Mouse (Mus musculus) neural tube, embryonic 14.5 days (tissue): ENCODE results near the gene Zfp64. TPM values are rescaled to one million over a fixed set of nuclear protein-coding genes. Genes with fewer than 3 reads are reported as not detected.
A peak's percentile ranks its signal among the peaks of the same experiment; 100 is the strongest.

Experiments used
- ATAC-seq: fragments of 200-750 bp; cut with Nextera tagmentation; 2 replicates; pipeline ENCODE4 v1.8.0; 2017; ENCODE audit warnings: low read depth, mild to moderate bottlenecking, moderate TSS enrichment, moderate library complexity
- H3K27ac ChIP-seq: fragments of 300-500 bp; sonication (generic); 2 replicates; pipeline ENCODE4 v1.5.1; 2014; ENCODE audit warnings: low read depth, mild to moderate bottlenecking, control low read depth, low read length, moderate library complexity, mixed read lengths
- H3K27me3 ChIP-seq: fragments of 300-500 bp; sonication (generic); 2 replicates; pipeline ENCODE4 v1.6.1; 2014; ENCODE audit warnings: low read length; ENCODE audit not compliant: control insufficient read depth, insufficient read depth
- H3K36me3 ChIP-seq: fragments of 300-500 bp; sonication (generic); 2 replicates; pipeline ENCODE4 v1.6.1; 2014; ENCODE audit warnings: low read length, mixed read lengths; ENCODE audit not compliant: control insufficient read depth, insufficient read depth
- H3K4me1 ChIP-seq: fragments of 300-500 bp; sonication (generic); 2 replicates; pipeline ENCODE4 v1.6.1; 2014; ENCODE audit warnings: low read length; ENCODE audit not compliant: control insufficient read depth, insufficient read depth
- H3K4me2 ChIP-seq: fragments of 300-500 bp; sonication (generic); 2 replicates; pipeline ENCODE4 v1.6.1; 2014; ENCODE audit warnings: mild to moderate bottlenecking, low read depth, low read length, control low read depth
- H3K4me3 ChIP-seq: fragments of 300-500 bp; sonication (generic); 2 replicates; pipeline ENCODE4 v1.5.1; 2014; ENCODE audit warnings: low read depth, low read length, control low read depth, mixed read lengths
- H3K9ac ChIP-seq: fragments of 300-500 bp; sonication (generic); replicated peaks from 2 replicates; pipeline ENCODE4 v1.6.1; 2014; ENCODE audit warnings: low read depth, mild to moderate bottlenecking, control low read depth, low read length, mixed read lengths
- H3K9me3 ChIP-seq: fragments of 300-500 bp; sonication (generic); 2 replicates; pipeline ENCODE4 v1.6.1; 2016; ENCODE audit warnings: low read length; ENCODE audit not compliant: control insufficient read depth
- WGBS: fragments of 180-500 bp; shearing (Covaris S2); extraction: QIAGEN DNeasy Blood & Tissue Kit; methylation state at CpG from one replicate; pipeline ENCODE4 v1.1.7; 2014; 5-methylcytosine and 5-hydroxymethylcytosine counted together
- polyA plus RNA-seq: library from polyadenylated mRNA; unstranded; fragments of >200 nt; fragmentation: Nextera tagmentation; extraction: Ambion mirVana; gene quantifications from 2 replicates; pipeline ENCODE4 v1.2.1, GENCODE M21; 2014

The Zfp64 gene
- polyA plus RNA-seq, 1 experiment from 2014 or later, result 24.5 TPM

DNA sequence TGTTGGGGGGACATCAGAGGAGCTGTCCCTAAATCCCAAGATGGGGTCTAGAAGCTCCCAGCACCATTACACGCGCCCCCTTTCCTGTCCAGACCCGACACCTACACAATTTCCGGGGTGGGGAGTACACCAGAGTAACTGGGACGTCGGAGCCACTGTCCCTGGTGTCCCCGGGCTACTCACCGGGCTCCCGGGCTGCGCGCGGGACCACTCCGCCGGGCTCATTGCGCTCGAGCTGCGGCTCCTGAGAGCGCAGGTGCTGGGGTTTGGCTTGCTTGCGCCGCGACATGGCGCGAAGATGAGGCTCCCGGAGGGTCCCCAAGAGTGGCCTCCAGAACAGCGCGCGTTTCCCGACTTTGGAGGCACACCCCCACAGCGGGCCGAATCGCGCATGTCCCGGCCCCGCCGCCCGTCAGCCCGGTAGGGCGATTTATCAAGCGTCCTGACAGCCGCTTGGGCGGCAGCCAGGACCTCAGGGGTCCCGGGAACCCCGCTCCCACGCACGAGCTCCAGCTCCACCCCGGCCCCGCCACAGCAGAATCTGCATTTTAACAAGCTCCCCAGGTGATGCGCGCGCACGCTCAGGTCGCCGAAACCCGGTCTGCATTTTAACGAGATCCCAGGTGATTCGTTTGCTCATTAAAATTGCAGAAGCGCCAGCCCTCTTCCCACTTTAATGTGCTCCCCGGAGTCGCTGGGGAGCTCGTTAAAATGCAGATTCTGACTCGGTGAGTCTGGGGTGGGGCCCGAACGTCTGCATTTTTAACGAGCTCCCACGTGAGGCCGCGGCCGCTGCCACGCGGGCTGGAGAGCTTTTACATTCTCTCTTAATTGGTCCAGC, 43.1 kb downstream of the Zfp64 start:
- Histone ChIP-seq H3K4me1 (peaks cover 10% of the 10 kb centered on the region; the same call in 1 of the 2 replicates), H3K9me3 (no peaks in the 10 kb centered on the region), H3K27ac (no peak overlapping the region), H3K36me3 (no peaks in the 10 kb centered on the region), H3K9ac (peak overlapping the region; percentile 41), H3K4me2 (peak overlapping the region; percentile 97), H3K27me3 (peaks cover 3% of the 10 kb centered on the region; the same call in 1 of the 2 replicates), H3K4me3 (peak overlapping the region; percentile 52)
- ATAC-seq, result peak; percentile 69
- WGBS, result under 1% methylated on average over 70 of the region's 70 CpGs

DNA sequence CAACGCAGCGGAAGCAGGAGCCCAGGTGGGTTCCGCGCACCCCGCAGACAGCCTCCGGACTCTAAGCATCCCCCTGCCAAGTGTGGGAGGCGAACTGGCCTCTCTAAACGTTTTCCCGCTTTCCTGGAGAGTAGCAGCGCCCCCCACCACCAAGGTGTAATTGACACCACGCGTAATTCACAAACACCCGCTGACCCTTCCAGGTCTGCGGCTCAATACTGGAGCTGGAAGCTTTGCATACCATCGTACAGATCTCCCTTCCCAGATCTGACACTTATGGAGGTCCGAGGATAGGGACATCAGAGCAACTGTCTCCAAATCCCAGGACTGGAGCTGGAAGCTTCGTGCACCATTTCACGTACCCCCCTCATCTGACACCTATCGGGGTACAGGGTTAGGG, 43.9 kb downstream of the Zfp64 start:
- peak overlapping the region; percentile 97 for H3K4me2 ChIP-seq
- peaks cover 3% of the 10 kb centered on the region; the same call in 1 of the 2 replicates for H3K27me3 ChIP-seq
- H3K9ac ChIP-seq, result no peak overlapping the region
- H3K36me3 ChIP-seq, result no peaks in the 10 kb centered on the region
- 2% methylated on average over 19 of the region's 19 CpGs for WGBS
- no peaks in the 10 kb centered on the region for H3K9me3 ChIP-seq
- peak overlapping the region; percentile 52 for H3K4me3 ChIP-seq
- peak; percentile 13; the same call in 1 of the 2 replicates for ATAC-seq
- no peak overlapping the region for H3K27ac ChIP-seq
- H3K4me1 ChIP-seq, result peaks cover 10% of the 10 kb centered on the region; the same call in 1 of the 2 replicates

DNA sequence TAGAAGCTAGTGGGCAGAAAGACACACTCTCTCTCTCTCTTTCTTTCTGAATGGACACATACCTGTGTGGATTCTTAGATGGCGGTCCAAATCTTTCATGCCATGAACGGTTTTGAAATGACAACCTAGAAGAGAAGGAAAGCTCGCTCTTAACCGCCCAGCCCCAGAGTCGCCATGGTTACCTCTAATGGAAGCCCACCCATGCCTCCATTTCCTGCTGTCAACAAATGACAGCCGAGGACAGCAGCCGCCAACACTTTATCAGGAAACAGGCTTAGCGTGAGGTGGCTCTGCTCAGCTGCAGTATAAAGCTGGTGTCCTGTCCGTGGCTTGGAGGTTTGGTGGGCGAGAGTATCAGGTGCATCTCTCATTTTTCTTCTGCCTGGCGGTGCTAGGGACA, 49.4 kb downstream of the Zfp64 start:
- no peak for ATAC-seq
- H3K27me3 ChIP-seq, result no peaks in the 10 kb centered on the region; the same call in 1 of the 2 replicates

DNA sequence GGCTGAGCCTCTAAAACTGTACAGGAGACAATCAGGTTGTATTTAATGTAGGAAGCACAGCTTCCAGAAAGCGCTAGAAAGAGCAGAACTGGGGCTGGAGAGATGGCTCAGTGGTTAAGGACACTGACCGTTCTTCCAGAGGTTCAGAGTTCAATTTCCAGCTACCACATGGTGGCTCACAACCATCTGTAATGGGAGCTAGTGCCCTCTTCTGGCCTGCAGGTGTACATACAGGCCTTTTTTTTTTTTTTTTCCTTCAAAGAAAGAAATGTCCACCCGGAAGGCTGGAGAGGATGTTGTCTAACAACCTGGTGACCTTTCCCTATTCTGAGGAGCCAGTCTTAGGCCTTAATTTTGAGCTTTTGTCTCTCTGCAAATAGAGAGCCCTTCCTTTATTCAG, 50.5 kb downstream of the Zfp64 start:
- Histone ChIP-seq H3K9ac (no peak overlapping the region), H3K36me3 (no peaks in the 10 kb centered on the region), H3K27ac (no peak overlapping the region), H3K4me2 (no peak overlapping the region), H3K27me3 (no peaks in the 10 kb centered on the region), H3K4me1 (peaks cover 5% of the 10 kb centered on the region; the same call in 1 of the 2 replicates), H3K4me3 (no peak overlapping the region), H3K9me3 (no peaks in the 10 kb centered on the region)
- ATAC-seq, result no peak
- WGBS, result 79% methylated on average over 3 of the region's 3 CpGs

More for the DNA sequence above, 49.4 kb downstream of the Zfp64 start:
- H3K9ac ChIP-seq, result no peak overlapping the region
- WGBS, result 40% methylated on average over 11 of the region's 11 CpGs
- no peaks in the 10 kb centered on the region for H3K9me3 ChIP-seq
- no peak overlapping the region for H3K4me3 ChIP-seq
- peaks cover 5% of the 10 kb centered on the region; the same call in 1 of the 2 replicates for H3K4me1 ChIP-seq
- H3K27ac ChIP-seq, result no peak overlapping the region
- H3K4me2 ChIP-seq, result no peak overlapping the region
- H3K36me3 ChIP-seq, result no peaks in the 10 kb centered on the region

DNA sequence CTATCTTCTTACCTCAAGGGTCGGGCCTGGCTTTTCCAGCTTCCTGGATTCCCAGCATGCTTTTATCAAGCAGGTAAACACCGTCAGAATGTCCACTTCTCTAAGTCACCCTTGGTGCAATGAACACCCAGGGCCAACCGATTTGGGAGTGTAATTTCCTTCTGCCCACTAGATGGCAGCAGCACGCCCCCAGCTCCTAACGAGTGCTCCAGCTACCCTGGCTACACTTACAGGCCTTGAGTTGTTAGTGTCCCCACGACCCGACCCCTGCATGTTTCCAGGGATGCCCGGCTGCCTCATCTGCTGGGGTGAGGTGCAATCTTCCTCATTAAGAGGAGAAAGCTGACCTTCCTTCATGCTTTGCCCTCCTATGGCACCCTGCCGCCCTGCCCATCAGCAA, 51.2 kb downstream of the Zfp64 start:
- H3K4me3 ChIP-seq, result no peak overlapping the region
- ATAC-seq, result peak; percentile 58; the same call in 1 of the 2 replicates

DNA sequence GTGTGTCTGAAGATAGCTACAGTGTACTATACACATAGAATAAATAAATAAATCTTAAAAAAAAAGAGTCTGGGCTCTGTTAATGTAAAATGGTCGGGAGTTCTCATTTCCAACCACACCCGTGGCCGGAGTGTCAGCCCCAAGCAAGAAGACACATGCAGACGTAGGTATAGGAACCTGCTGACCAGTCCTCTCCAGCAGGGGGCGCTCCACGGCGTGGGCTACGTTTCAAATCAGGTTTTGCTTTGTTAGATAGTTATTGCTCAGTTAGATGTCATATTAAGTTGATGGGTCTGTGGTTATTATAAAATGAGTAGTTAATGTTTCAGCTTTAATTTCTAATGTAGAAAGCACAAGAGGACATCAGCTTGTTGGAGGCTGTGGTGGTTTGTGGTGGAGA, 52.8 kb downstream of the Zfp64 start:
- H3K4me2 ChIP-seq, result no peak overlapping the region
- 30% methylated on average over 8 of the region's 8 CpGs for WGBS
- H3K27me3 ChIP-seq, result no peaks in the 10 kb centered on the region
- ATAC-seq, result no peak
- peaks cover 5% of the 10 kb centered on the region; the same call in 1 of the 2 replicates for H3K4me1 ChIP-seq
- H3K36me3 ChIP-seq, result no peaks in the 10 kb centered on the region
- no peaks in the 10 kb centered on the region for H3K9me3 ChIP-seq
- no peak overlapping the region for H3K27ac ChIP-seq
- no peak overlapping the region for H3K4me3 ChIP-seq
- H3K9ac ChIP-seq, result no peak overlapping the region

More for the DNA sequence above, 51.2 kb downstream of the Zfp64 start:
- 19% methylated on average over 9 of the region's 9 CpGs for WGBS
- no peaks in the 10 kb centered on the region for H3K9me3 ChIP-seq
- no peak overlapping the region for H3K27ac ChIP-seq
- H3K36me3 ChIP-seq, result no peaks in the 10 kb centered on the region
- H3K4me1 ChIP-seq, result peaks cover 5% of the 10 kb centered on the region; the same call in 1 of the 2 replicates
- H3K9ac ChIP-seq, result no peak overlapping the region
- H3K4me2 ChIP-seq, result no peak overlapping the region
- no peaks in the 10 kb centered on the region for H3K27me3 ChIP-seq

DNA sequence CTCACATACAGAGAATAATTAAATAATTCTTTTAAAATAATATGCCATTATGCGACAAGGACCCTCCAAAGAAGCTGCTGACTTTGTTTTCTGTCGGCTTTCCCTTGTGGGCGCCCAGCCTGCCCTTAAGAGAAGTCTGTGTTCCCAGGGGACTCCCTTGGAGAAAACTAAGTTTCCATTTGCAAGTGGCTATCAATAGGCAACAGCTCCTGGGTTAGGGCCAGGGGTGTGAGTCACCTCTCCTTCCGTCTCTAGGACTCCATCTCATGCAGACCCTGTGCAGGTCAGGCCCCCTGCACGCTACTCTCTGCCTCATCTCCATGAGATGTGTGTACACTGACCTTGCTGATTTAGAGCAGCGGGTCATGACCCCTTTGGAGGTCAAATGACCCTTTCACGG, 57.5 kb downstream of the Zfp64 start:
- no peak overlapping the region for H3K4me2 ChIP-seq
- H3K27me3 ChIP-seq, result no peaks in the 10 kb centered on the region
- H3K9ac ChIP-seq, result no peak overlapping the region
- no peak overlapping the region for H3K4me3 ChIP-seq
- no peaks in the 10 kb centered on the region for H3K9me3 ChIP-seq
- H3K4me1 ChIP-seq, result no peaks in the 10 kb centered on the region
- no peak overlapping the region for H3K27ac ChIP-seq
- no peak for ATAC-seq
- no peaks in the 10 kb centered on the region for H3K36me3 ChIP-seq
- 83% methylated on average over 7 of the region's 7 CpGs for WGBS

DNA sequence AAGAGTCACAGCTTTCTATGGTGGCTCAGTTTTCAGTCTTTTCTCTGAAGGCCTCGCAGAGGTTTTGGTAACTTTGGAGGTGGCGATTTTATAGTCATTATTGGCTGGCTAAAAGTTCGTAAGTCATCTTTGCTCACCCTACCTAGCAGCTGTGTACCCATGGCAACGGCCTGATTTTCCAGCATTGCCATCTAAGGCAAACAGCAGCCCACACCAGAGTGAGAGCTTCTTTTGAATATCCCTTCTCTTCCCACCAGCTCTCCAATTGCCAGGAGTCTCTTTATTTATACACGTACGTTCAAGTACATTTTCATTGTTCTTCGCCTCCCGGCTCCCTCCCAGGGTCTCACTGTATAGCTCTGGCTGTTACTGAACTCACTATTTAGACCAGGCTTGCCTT, 59.9 kb downstream of the Zfp64 start:
- Histone ChIP-seq H3K4me3 (no peak overlapping the region), H3K9me3 (no peaks in the 10 kb centered on the region), H3K4me2 (no peak overlapping the region), H3K27ac (no peak overlapping the region), H3K27me3 (no peaks in the 10 kb centered on the region), H3K4me1 (no peaks in the 10 kb centered on the region), H3K36me3 (no peaks in the 10 kb centered on the region), H3K9ac (no peak overlapping the region)
- no peak for ATAC-seq
- WGBS, result 77% methylated on average over 8 of the region's 8 CpGs

DNA sequence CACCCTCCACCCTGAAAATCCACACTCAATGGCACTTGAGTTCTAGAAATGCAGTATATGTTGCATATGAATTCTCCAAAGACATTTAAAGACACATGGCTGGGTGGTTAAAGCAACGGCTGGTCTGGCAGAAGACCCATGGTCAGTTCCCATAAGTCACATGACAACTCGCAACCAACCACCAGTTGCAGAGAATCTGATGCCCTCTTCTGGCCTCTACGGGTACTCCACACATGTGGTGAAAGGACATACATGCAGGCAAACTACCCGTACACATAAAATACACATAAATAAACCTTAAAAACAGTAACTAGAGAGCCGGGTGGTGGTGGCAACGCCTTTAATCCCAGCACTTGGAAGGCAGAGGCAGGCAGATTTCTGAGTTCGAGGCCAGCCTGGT, 60.6 kb downstream of the Zfp64 start:
- Histone ChIP-seq H3K4me1 (no peaks in the 10 kb centered on the region), H3K36me3 (no peaks in the 10 kb centered on the region), H3K27me3 (no peaks in the 10 kb centered on the region), H3K9me3 (no peaks in the 10 kb centered on the region), H3K4me3 (no peak overlapping the region), H3K4me2 (no peak overlapping the region), H3K9ac (no peak overlapping the region), H3K27ac (no peak overlapping the region)
- WGBS, result 96% methylated on average over 7 of the region's 7 CpGs
- no peak for ATAC-seq
